Mouse (Mus musculus) spleen, adult 18-20 months (tissue): ENCODE measurements around the gene Tmem210.
"Not testable (repeated sequence)": the region's sequence is repeated elsewhere in the genome, so short reads cannot be mapped to it uniquely, and the experiment has no call there.

Experiments
- DNase-seq, 2 experiments: peaks; one replicate each; pipeline ENCODE4 v3.0.0; 2022; ENCODE audit warnings: mixed read lengths in 2 of 2

Tmem210 gene

GRCm38 (mm10) chr2:25287927-25288649, at the start of gene Tmem210:
Tmem210 (plus strand) TSS chr2:25288145.
- DNase-seq: no peak

DNA sequence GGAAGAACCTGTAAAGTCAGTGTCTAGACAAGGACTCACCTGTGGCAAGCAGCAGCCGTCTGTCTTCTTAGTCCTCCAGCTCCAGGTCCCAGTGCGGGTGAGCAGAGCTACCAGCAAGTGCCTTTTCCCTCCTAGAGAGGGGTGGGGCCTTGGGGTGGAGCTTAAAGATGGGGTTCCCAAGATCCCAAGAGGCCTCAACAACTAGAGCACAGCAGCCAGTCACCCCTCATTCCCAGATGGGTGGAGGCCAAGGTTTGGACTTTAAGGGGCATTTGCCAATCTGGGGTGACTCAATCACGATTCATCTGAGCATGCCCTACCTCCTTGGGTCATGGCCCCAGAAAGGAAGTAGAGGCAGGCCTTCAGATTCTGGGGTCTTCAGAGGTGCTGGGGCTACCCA, 48.2 kb upstream of the Tmem210 start:
- DNase-seq: no peak

- no peak for DNase-seq
Measured at GRCm38 (mm10) chr2:25240310-25240709, 47.6 kb upstream of the Tmem210 start.

DNA sequence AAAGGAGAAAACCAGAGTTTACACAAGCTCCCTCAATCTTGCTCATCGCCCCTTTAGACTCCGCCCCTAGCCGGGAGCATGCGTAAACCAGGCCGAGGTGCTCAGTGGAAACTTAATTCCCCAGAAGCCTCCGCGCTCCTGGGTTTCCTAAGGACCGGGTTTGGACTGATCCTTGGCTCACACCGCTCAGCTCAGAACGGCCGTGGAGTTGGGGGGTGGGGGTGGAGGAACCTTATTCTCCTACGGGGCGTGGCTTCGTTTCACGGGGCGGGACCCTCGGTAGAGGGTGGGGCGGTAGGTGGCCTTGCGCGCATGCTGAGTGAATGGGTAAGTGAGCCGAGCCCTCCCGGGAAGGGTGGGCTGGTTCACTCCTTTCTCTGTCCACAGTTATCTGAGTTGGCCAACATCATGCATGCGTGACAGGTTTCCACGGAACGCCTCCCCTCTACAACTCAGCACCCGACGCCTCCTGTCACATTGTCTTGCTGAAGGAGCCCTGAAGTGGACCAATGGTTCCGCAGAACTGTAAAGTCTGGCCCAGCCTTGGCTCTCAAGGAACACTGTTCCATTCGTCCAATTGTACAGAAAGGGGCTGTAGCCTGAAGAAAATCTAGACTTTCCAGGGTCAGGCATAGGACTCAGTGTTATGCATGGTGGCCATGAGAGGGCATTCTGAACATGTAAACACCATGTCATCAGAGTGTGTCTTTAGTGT, 47.1 kb upstream of the Tmem210 start:
- DNase-seq: peak in 1 of 2 experiments; percentile 52

- DNase-seq: no peak
Measured at GRCm38 (mm10) chr2:25241438-25241775, 46.5 kb upstream of the Tmem210 start.

GRCm38 (mm10) chr2:25242101-25242506, 45.8 kb upstream of the Tmem210 start, which contains the start of the genes Rnf208 and Cysrt1:
Rnf208 (plus strand) TSS chr2:25242255.
Cysrt1 (minus strand) TSS chr2:25242452.
- no peak for DNase-seq

GRCm38 (mm10) chr2:25243342-25243741, 44.6 kb upstream of the Tmem210 start:
- DNase-seq: no peak

DNA sequence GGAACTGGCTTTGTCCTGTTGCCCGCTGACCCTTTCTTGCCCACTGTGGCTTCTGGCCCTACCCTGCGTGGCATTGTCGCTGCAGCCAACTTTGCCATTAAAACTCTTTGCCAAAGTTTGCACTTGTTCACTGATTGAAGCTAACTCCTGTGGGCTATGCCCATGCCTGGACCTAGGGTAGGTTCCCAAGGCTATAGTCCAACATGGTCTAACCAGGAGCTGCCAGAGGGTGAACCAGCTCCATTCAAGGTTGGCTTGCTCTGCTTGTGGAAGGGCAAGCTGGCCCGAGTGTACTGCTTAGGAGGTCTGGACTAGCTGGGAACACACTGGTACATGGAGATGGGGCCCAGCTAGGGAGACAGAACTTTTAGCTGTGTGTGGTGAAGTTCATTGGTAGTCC, 43.8 kb upstream of the Tmem210 start:
- DNase-seq: no peak

GRCm38 (mm10) chr2:25246183-25247072, 41.5 kb upstream of the Tmem210 start, which contains the start of gene AL732309.1:
AL732309.1 (minus strand) TSS chr2:25246863.
- DNase-seq: no peak

DNA sequence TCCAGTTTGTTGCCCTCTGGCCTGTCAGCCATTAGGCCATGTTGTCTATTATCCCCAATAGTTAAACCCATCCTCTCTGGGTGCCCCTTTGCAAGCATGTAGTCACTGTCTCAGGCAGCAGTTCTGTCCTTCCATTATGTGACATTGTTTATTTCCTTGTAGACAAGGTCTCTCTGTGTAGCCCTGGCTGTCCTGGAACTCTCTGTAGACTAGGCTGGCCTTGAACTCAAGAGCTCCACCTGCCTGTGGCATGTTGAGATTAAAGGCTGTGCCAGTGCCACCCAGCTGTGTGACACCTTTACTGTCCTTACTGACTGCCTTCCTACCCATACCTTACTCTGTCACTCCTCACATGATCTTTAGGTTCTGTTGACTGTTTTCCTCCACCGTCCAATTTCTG, 35.6 kb upstream of the Tmem210 start:
- peak in 1 of 2 experiments; percentile 28 for DNase-seq

DNA sequence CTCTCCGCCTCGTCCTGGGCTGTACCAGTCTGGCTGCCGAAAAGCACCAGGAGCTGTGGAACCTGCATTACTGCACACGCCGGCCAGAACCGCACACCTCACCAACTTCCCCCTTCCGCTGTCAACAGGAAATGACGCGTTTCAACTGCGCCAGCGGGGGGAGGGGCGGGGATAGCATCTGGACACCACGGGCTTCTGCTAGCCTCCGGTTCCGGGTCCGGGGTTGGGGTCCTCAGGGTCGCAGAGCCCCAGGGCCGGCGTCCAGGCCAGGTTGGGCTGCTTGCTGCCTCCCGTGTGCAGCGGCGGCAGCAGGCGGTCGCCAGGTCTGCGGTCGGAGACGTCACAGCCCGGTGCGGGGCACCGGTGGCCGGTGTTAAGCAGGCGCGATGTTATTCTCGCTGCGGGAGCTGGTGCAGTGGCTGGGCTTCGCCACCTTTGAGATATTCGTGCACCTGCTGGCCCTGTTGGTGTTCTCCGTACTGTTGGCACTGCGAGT, 32.6 kb upstream of the Tmem210 start, which contains the start of gene Tmem203:
Tmem203 (plus strand) TSS at position 156 of the 496 bp plus-strand sequence.
- peak; percentile 72 to 84 for DNase-seq

GRCm38 (mm10) chr2:25256443-25257109, 31.4 kb upstream of the Tmem210 start:
- peak in 1 of 2 experiments; percentile 59 for DNase-seq

- DNase-seq: not testable (repeated sequence)
Measured at GRCm38 (mm10) chr2:25257250-25257649, 30.7 kb upstream of the Tmem210 start.

- no peak for DNase-seq
Measured at GRCm38 (mm10) chr2:25258887-25259286, 29.1 kb upstream of the Tmem210 start.

DNA sequence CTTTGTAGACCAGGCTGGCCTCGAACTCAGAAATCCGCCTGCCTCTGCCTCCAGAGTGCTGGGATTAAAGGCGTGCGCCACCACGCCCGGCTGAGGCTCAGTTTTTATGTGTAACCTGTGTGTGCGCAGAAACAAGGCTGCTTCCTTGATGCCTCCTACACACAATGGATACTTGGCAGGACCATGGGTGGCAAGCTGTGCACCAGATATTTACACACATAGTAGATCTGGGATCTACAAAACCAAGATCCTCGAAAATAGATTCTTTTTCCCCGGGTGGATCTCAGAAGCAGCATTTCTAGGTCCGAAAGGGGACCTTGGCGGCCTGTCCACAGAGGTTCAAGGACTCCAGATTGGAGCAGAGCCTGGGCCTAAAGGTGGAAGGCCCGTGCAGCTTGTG, 26.1 kb upstream of the Tmem210 start:
- DNase-seq: no peak

GRCm38 (mm10) chr2:25262291-25262767, 25.6 kb upstream of the Tmem210 start, which contains the start of gene Tprn:
Tprn (plus strand) TSS chr2:25262618.
- DNase-seq: peak; percentile 91

GRCm38 (mm10) chr2:25262795-25263622, 24.9 kb upstream of the Tmem210 start:
- peak; percentile 43 to 56 for DNase-seq

DNA sequence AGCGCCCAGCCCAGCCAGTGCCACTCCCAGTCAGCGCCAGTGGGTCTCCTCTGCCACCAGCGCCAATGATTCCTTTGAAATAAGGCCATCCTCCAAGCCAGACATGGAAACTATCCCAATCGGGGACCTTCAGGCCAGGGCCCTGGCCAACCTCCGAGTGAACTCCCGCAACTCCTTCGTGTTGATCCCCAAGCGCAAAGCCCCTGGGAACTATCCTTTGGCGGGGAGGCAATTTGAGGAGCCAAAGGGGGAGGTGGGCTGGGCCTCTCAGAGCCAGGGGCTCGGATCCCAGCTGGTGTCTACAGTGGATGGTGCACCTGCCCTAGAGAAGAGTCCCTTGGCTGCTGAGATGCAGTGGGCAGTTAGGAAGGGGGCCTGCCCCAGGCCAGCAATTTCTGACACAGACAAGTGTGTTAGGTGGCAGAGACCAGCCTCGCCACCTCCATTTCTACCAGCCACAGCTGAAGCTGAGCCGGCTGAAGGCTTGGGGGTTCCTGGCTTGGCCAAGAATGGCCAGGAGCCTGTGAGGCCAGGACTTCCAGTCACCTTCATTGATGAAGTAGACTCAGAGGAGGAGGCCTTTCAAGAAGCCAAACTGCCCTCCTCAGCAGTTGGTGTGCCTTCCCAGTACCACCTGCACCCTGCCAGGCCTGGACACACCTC, 24.2 kb upstream of the Tmem210 start:
- DNase-seq: no peak

GRCm38 (mm10) chr2:25264286-25264660, 23.7 kb upstream of the Tmem210 start:
- DNase-seq: no peak

GRCm38 (mm10) chr2:25264851-25265250, 23.1 kb upstream of the Tmem210 start:
- DNase-seq: no peak
